In genomic region chr17:30516580-30517340, GRCm38 (mm10) we compare ENCODE assay signal across 29 mouse cellular contexts.
"Had no signal": no experiment of that assay in that cellular context is flagged by ENCODE, and none has a peak within 500 bp of the region (broad histone marks: within the 10 kb centered on the region; RNA-seq: fewer than 3 reads in every experiment).

No protein-coding gene starts in this region.

- H3K27me3 ChIP-seq: limb, embryonic 12.5 days; limb, embryonic 13.5 days; limb, embryonic 15.5 days; liver, embryonic 12.5 days; liver, embryonic 13.5 days; liver, embryonic 15.5 days; megakaryocyte, embryonic 14.5 days; midbrain, embryonic 12.5 days; midbrain, embryonic 13.5 days; midbrain, embryonic 15.5 days had no signal

- H3K9me3 ChIP-seq: limb, embryonic 10.5 days; limb, embryonic 12.5 days; limb, embryonic 13.5 days; limb, embryonic 15.5 days; liver, embryonic 12.5 days; liver, embryonic 13.5 days; liver, embryonic 15.5 days; lung, embryonic 15.5 days; midbrain, embryonic 10.5 days; midbrain, embryonic 12.5 days; midbrain, embryonic 13.5 days; midbrain, embryonic 15.5 days had no signal

- H3K27ac ChIP-seq: limb, embryonic 10.5 days; limb, embryonic 12.5 days; limb, embryonic 13.5 days; limb, embryonic 15.5 days; liver, embryonic 12.5 days; liver, embryonic 13.5 days; liver, embryonic 14.5 days; liver, embryonic 15.5 days; lung, embryonic 15.5 days; macrophage; midbrain, embryonic 10.5 days; midbrain, embryonic 12.5 days; midbrain, embryonic 13.5 days; midbrain, embryonic 15.5 days had no signal

- ATAC-seq: liver, embryonic 12.5 days; liver, postnatal 0 days; lung, postnatal 0 days; midbrain, embryonic 13.5 days; midbrain, embryonic 15.5 days; midbrain, embryonic 16.5 days had no signal

- H3K4me3 ChIP-seq: limb, embryonic 10.5 days; limb, embryonic 12.5 days; limb, embryonic 13.5 days; limb, embryonic 15.5 days; liver, embryonic 12.5 days; liver, embryonic 13.5 days; liver, embryonic 15.5 days; lung, embryonic 15.5 days; megakaryocyte, embryonic 14.5 days; midbrain, embryonic 10.5 days; midbrain, embryonic 12.5 days; midbrain, embryonic 13.5 days; midbrain, embryonic 15.5 days; myocyte had no signal

- DNase-seq: left cerebral cortex, postnatal 4 days; liver; liver, embryonic 13.5 days; liver, postnatal 0 days; lung, adult 18-20 months; lung, adult 2 months; lung, embryonic 14.5 days; lung, postnatal 10 days; lung, postnatal 14 days; lung, postnatal 36 days; lung, postnatal 4 days; midbrain, embryonic 14.5 days had no signal

- H3K4me1 ChIP-seq: limb, embryonic 12.5 days; limb, embryonic 13.5 days; limb, embryonic 15.5 days; liver, embryonic 12.5 days; liver, embryonic 13.5 days; liver, embryonic 15.5 days; lung, embryonic 15.5 days; midbrain, embryonic 12.5 days; midbrain, embryonic 15.5 days had no signal

- H3K36me3 ChIP-seq: liver, embryonic 12.5 days; midbrain, embryonic 15.5 days had no signal
